Mouse (Mus musculus) liver, embryonic 16.5 days (tissue): ENCODE results near the gene Cep89. TPM values are rescaled to one million over a fixed set of nuclear protein-coding genes. Genes with fewer than 3 reads are reported as not detected.

Experiments used
- polyA plus RNA-seq: library from polyadenylated mRNA; unstranded; fragments of >200 nt; fragmentation: Nextera tagmentation; extraction: Ambion mirVana; gene quantifications from 2 replicates; pipeline ENCODE4 v1.2.1, GENCODE M21; 2015

The Cep89 gene
- polyA plus RNA-seq, 1 experiment from 2014 or later = 17.7 TPM

Other genes starting within 250 kb of the Cep89 start
- gene Slc7a10, start 210.7 kb upstream of the Cep89 start, polyA plus RNA-seq = 0.50 and 0.64 TPM in 2 replicates
- gene Lrp3, start 181.5 kb upstream of the Cep89 start, polyA plus RNA-seq = 0.39 and 0.42 TPM in 2 replicates
- 4.8 and 5.5 TPM in 2 replicates for gene Gpatch1, start 78.6 kb upstream of the Cep89 start, polyA plus RNA-seq
- gene Rhpn2, start 62.9 kb upstream of the Cep89 start, polyA plus RNA-seq = 5.6 and 7.1 TPM in 2 replicates
- gene Faap24, start 199 bp upstream of the Cep89 start, polyA plus RNA-seq = 15.0 and 17.1 TPM in 2 replicates
- gene Slc7a9, start 51.8 kb downstream of the Cep89 start, polyA plus RNA-seq = 1.5 and 2.1 TPM in 2 replicates
- gene Tdrd12, start 140.7 kb downstream of the Cep89 start, polyA plus RNA-seq = 0.04 and 0.12 TPM in 2 replicates
- gene Nudt19, start 159.3 kb downstream of the Cep89 start, polyA plus RNA-seq = 50.7 and 54.6 TPM in 2 replicates
- 0.04 and 0.06 TPM in 2 replicates for gene Rgs9bp, start 188.5 kb downstream of the Cep89 start, polyA plus RNA-seq
- gene Ankrd27, start 189.2 kb downstream of the Cep89 start, polyA plus RNA-seq = 23.3 and 23.9 TPM in 2 replicates